Mouse (Mus musculus) midbrain, embryonic 12.5 days (tissue): ENCODE data around the gene Apol11b. TPM values are rescaled to one million over a fixed set of nuclear protein-coding genes. Genes with fewer than 3 reads are reported as not detected.

Experiments used
- ATAC-seq: fragments of 200-750 bp; cut with Nextera tagmentation; 2 replicates; pipeline ENCODE4 v1.8.0; 2017; ENCODE audit warnings: low read depth, moderate TSS enrichment, moderate library complexity; ENCODE audit not compliant: low FRiP score
- H3K27ac ChIP-seq: fragments of 300-500 bp; sonication (generic); replicated peaks from 2 replicates; pipeline ENCODE4 v1.5.1; 2016; ENCODE audit warnings: mild to moderate bottlenecking
- H3K27me3 ChIP-seq: fragments of 300-500 bp; sonication (generic); 2 replicates; pipeline ENCODE4 v1.6.1; 2016; ENCODE audit warnings: mild to moderate bottlenecking
- H3K36me3 ChIP-seq: fragments of 300-500 bp; sonication (generic); 2 replicates; pipeline ENCODE4 v1.6.1; 2016
- H3K4me1 ChIP-seq: fragments of 300-500 bp; sonication (generic); 2 replicates; pipeline ENCODE4 v1.6.1; 2016
- H3K4me2 ChIP-seq: fragments of 300-500 bp; sonication (generic); replicated peaks from 2 replicates; pipeline ENCODE4 v1.6.1; 2016; ENCODE audit warnings: mild to moderate bottlenecking, moderate library complexity
- H3K4me3 ChIP-seq: fragments of 300-500 bp; sonication (generic); 2 replicates; pipeline ENCODE4 v1.5.1; 2016; ENCODE audit warnings: mild to moderate bottlenecking
- H3K9ac ChIP-seq: fragments of 300-500 bp; sonication (generic); replicated peaks from 2 replicates; pipeline ENCODE4 v1.6.1; 2016; ENCODE audit warnings: mild to moderate bottlenecking, moderate library complexity
- H3K9me3 ChIP-seq: fragments of 300-500 bp; sonication (generic); 2 replicates; pipeline ENCODE4 v1.6.1; 2016; ENCODE audit warnings: mild to moderate bottlenecking
- WGBS: fragments of 180-500 bp; shearing (Covaris S2); methylation state at CpG from one replicate; pipeline ENCODE4 v1.1.7; 2016; 5-methylcytosine and 5-hydroxymethylcytosine counted together
- polyA plus RNA-seq: library from polyadenylated mRNA; unstranded; fragments of >200 nt; fragmentation: Nextera tagmentation; extraction: Ambion mirVana; gene quantifications from 2 replicates; pipeline ENCODE4 v1.2.1, GENCODE M21; 2016

Apol11b gene
- polyA plus RNA-seq, 1 experiment from 2014 or later = 0.11 TPM

GRCm38 (mm10) chr15:77598429-77598828 lies 44.7 kb downstream of the Apol11b start:
- Histone ChIP-seq H3K4me1 (no peaks in the 10 kb centered on the region), H3K27ac (no peak overlapping the region), H3K4me2 (no peak overlapping the region), H3K9me3 (no peaks in the 10 kb centered on the region), H3K9ac (no peak overlapping the region), H3K36me3 (no peaks in the 10 kb centered on the region), H3K27me3 (no peaks in the 10 kb centered on the region), H3K4me3 (no peak overlapping the region)
- WGBS = 84% methylated on average over 3 of the region's 3 CpGs
- no peak for ATAC-seq

- Histone ChIP-seq H3K9ac (no peak within 1 kb of the TSS), H3K4me2 (no peak within 1 kb of the TSS), H3K36me3 (no peaks in the 10 kb centered on the region), H3K4me1 (no peaks in the 10 kb centered on the region), H3K27me3 (no peaks in the 10 kb centered on the region), H3K27ac (no peak within 1 kb of the TSS), H3K9me3 (no peaks in the 10 kb centered on the region), H3K4me3 (no peak within 1 kb of the TSS)
- 60% methylated on average over 5 of the region's 5 CpGs for WGBS
- no peak for ATAC-seq
Observed at GRCm38 (mm10) chr15:77595961-77596360, 47.1 kb downstream of the Apol11b start, which contains the start of gene Apol10b. TSS of gene Apol10b (minus strand) at chr15:77596125.

GRCm38 (mm10) chr15:77593557-77593956 lies 49.5 kb downstream of the Apol11b start:
- no peaks in the 10 kb centered on the region for H3K9me3 ChIP-seq
- H3K27ac ChIP-seq = no peak overlapping the region
- H3K4me2 ChIP-seq = no peak overlapping the region
- ATAC-seq = no peak
- no peaks in the 10 kb centered on the region for H3K36me3 ChIP-seq
- H3K9ac ChIP-seq = no peak overlapping the region
- 88% methylated on average over 1 of the region's 1 CpGs for WGBS
- no peaks in the 10 kb centered on the region for H3K4me1 ChIP-seq
- no peaks in the 10 kb centered on the region for H3K27me3 ChIP-seq
- no peak overlapping the region for H3K4me3 ChIP-seq

GRCm38 (mm10) chr15:77590881-77591280 lies 52.2 kb downstream of the Apol11b start:
- H3K36me3 ChIP-seq = no peaks in the 10 kb centered on the region
- no peak overlapping the region for H3K4me2 ChIP-seq
- no peak overlapping the region for H3K4me3 ChIP-seq
- no peaks in the 10 kb centered on the region for H3K4me1 ChIP-seq
- H3K9me3 ChIP-seq = no peaks in the 10 kb centered on the region
- no peaks in the 10 kb centered on the region for H3K27me3 ChIP-seq
- H3K27ac ChIP-seq = no peak overlapping the region
- WGBS = 84% methylated on average over 2 of the region's 2 CpGs
- no peak overlapping the region for H3K9ac ChIP-seq
- ATAC-seq = no peak

- no peak overlapping the region for H3K9ac ChIP-seq
- no peak overlapping the region for H3K4me3 ChIP-seq
- H3K4me1 ChIP-seq = no peaks in the 10 kb centered on the region
- no peaks in the 10 kb centered on the region for H3K27me3 ChIP-seq
- H3K9me3 ChIP-seq = no peaks in the 10 kb centered on the region
- no peak overlapping the region for H3K4me2 ChIP-seq
- ATAC-seq = no peak
- no peaks in the 10 kb centered on the region for H3K36me3 ChIP-seq
- no peak overlapping the region for H3K27ac ChIP-seq
Observed at GRCm38 (mm10) chr15:77588981-77589380, 54.1 kb downstream of the Apol11b start.

GRCm38 (mm10) chr15:77587026-77587425 lies 56.1 kb downstream of the Apol11b start:
- H3K36me3 ChIP-seq = no peaks in the 10 kb centered on the region

More at GRCm38 (mm10) chr15:77587026-77587425, 56.1 kb downstream of the Apol11b start:
- Histone ChIP-seq H3K27me3 (no peaks in the 10 kb centered on the region), H3K27ac (no peak overlapping the region), H3K4me2 (no peak overlapping the region), H3K9me3 (no peaks in the 10 kb centered on the region), H3K4me3 (no peak overlapping the region), H3K4me1 (no peaks in the 10 kb centered on the region), H3K9ac (no peak overlapping the region)
- ATAC-seq = no peak

Other genes starting within 250 kb of the Apol11b start
- gene Apol7a, start 244.2 kb downstream of the Apol11b start, polyA plus RNA-seq = not detected in 2 replicates
- 0.07 TPM in 1 of 2 replicates, not detected in the other for gene Apol9a, start 232.2 kb downstream of the Apol11b start, polyA plus RNA-seq
- gene Apol7b, start 195.8 kb downstream of the Apol11b start, polyA plus RNA-seq = not detected in 2 replicates
- not detected in 2 replicates for gene Apol10a, start 166.2 kb downstream of the Apol11b start, polyA plus RNA-seq
- not detected in 2 replicates for gene Apol11a, start 135.0 kb downstream of the Apol11b start, polyA plus RNA-seq
- gene Apol7c, start 110.0 kb downstream of the Apol11b start, polyA plus RNA-seq = not detected in 2 replicates
- not detected in 2 replicates for gene 1700025B11Rik, start 81.4 kb downstream of the Apol11b start, polyA plus RNA-seq
- gene Apol10b, start 47.2 kb downstream of the Apol11b start, polyA plus RNA-seq = not detected in 2 replicates
- gene Gm36245, start 44.0 kb downstream of the Apol11b start, polyA plus RNA-seq = not detected in 2 replicates
- not detected in 2 replicates for gene Apol7e, start 55.6 kb upstream of the Apol11b start, polyA plus RNA-seq
- not detected in 2 replicates for gene Apol9b, start 85.8 kb upstream of the Apol11b start, polyA plus RNA-seq
- gene Apol8, start 113.7 kb upstream of the Apol11b start, polyA plus RNA-seq = 0.22 and 0.40 TPM in 2 replicates
- 24.9 and 29.1 TPM in 2 replicates for gene Myh9, start 198.9 kb upstream of the Apol11b start, polyA plus RNA-seq